Mouse (Mus musculus): ENCODE data around the gene Dock8. TPM values are rescaled to one million over a fixed set of nuclear protein-coding genes. Genes with fewer than 3 reads are reported as not detected.

Gene Dock8
- total and polyA plus RNA-seq, 2 experiments from 2014 or later: 0.29 to 0.69 TPM

GRCm38 (mm10) chr19:25221964-25222640, 222.8 kb downstream of the Dock8 start:
- no peaks in the 10 kb centered on the region for H3K27me3 ChIP-seq (ENCODE audit: insufficient read depth, low read length)
- 77% methylated on average over 9 of the region's 9 CpGs for WGBS
- H3K4me2 ChIP-seq (ENCODE audit: low read depth): no peak overlapping the region
- TF ChIP-seq CTCF (IDR thresholded peaks at IDR 0.05; ENCODE audit: low read depth): no peak
- DNase-seq (no peak), ATAC-seq (no peak; the same call in 1 of the 2 replicates)
- H3K9ac ChIP-seq: no peak overlapping the region
- H3K27ac ChIP-seq (ENCODE audit: low read depth, low read length): no peak overlapping the region
- no peaks in the 10 kb centered on the region for H3K4me1 ChIP-seq (ENCODE audit: insufficient read depth)
- no peaks in the 10 kb centered on the region for H3K9me3 ChIP-seq (ENCODE audit: low read length)
- H3K4me3 ChIP-seq (ENCODE audit: low read depth, low read length): no peak overlapping the region
- H3K36me3 ChIP-seq (ENCODE audit: insufficient read depth): no peaks in the 10 kb centered on the region

DNA sequence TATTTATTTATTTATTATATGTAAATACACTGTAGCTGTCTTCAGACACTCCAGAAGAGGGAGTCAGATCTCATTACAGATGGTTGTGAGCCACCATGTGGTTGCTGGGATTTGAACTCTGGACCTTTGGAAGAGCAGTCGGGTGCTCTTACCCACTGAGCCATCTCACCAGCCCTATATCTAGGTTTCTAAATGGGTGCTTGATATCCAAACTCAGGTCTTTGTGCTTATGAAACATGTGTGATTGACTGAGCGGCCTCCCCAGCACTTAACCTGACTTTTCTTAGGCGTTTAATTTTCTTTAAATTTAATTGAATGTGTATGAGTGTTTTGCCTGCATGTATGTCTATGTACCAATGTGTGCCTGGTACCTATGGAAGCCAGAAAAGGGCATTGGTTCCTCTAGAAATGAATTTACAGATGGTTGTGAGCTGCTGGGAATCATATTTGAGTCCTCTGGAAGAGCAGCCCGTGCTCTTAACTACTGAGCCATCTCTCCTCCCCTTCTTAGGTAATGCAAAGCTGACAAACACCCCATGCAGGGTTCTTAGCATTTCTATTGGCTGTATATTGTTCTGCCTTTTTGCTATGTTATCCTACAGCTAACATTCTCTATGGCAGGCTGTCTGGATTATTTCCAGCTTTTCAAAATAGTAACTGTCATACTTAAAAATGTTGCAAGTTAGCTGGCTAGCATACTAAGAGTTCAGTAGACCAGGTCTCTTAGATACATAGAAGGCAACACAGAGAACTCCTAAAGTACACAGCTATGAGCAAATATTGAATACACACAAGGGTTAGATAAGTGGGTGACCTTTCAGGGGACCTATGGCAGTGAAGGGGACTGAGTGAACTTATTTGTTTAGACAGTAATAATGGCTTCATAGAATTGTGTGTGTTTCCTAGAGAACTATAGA, 231.0 kb downstream of the Dock8 start:
- Histone ChIP-seq H3K27ac (ENCODE audit: low read depth, low read length) (no peak overlapping the region), H3K9ac (no peak overlapping the region), H3K4me1 (ENCODE audit: insufficient read depth) (no peaks in the 10 kb centered on the region), H3K9me3 (ENCODE audit: low read length) (no peaks in the 10 kb centered on the region), H3K4me2 (ENCODE audit: low read depth) (no peak overlapping the region), H3K27me3 (ENCODE audit: insufficient read depth, low read length) (no peaks in the 10 kb centered on the region), H3K4me3 (ENCODE audit: low read depth, low read length) (no peak overlapping the region), H3K36me3 (ENCODE audit: insufficient read depth) (no peaks in the 10 kb centered on the region)
- no peak for TF ChIP-seq CTCF (IDR thresholded peaks at IDR 0.05; ENCODE audit: low read depth)
- DNase-seq (peak; percentile 20), ATAC-seq (peak; percentile 53)
- 78% methylated on average over 4 of the region's 4 CpGs for WGBS

DNA sequence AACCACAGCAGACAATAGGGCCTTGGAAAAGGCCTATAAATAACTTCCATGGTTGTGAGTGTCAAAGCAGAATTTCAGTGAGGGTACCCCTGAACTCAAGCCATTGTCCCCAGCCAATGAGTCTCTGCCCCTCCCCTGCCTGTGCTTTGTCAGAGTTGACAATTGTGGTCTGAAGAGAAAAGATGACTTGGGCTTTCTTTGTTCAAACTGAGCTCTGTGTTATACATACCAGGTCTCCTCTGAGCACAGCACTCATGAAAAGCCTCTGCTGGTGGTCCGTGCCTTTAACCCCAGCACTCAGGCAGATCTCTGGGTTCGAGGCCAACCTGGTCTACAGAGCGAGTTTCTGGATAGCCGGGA, 231.6 kb downstream of the Dock8 start:
- H3K4me2 ChIP-seq (ENCODE audit: low read depth): no peak overlapping the region
- ATAC-seq (no peak), DNase-seq (no peak)
- H3K36me3 ChIP-seq (ENCODE audit: insufficient read depth): no peaks in the 10 kb centered on the region
- no peak overlapping the region for H3K9ac ChIP-seq
- H3K4me1 ChIP-seq (ENCODE audit: insufficient read depth): no peaks in the 10 kb centered on the region
- no peak overlapping the region for H3K4me3 ChIP-seq (ENCODE audit: low read depth, low read length)
- 57% methylated on average over 4 of the region's 4 CpGs for WGBS
- no peaks in the 10 kb centered on the region for H3K9me3 ChIP-seq (ENCODE audit: low read length)
- H3K27ac ChIP-seq (ENCODE audit: low read depth, low read length): no peak overlapping the region
- no peak for TF ChIP-seq CTCF (IDR thresholded peaks at IDR 0.05; ENCODE audit: low read depth)
- H3K27me3 ChIP-seq (ENCODE audit: insufficient read depth, low read length): no peaks in the 10 kb centered on the region

- H3K27me3 ChIP-seq (ENCODE audit: insufficient read depth, low read length): 0 out of 2 replicates have a peak, but pooled peaks cover under 1% of the 10 kb centered on the region
- no peaks in the 10 kb centered on the region for H3K9me3 ChIP-seq (ENCODE audit: low read length)
- no peak overlapping the region for H3K4me2 ChIP-seq (ENCODE audit: low read depth)
- no peak overlapping the region for H3K27ac ChIP-seq (ENCODE audit: low read depth, low read length)
- ATAC-seq (no peak), DNase-seq (no peak)
- TF ChIP-seq CTCF (IDR thresholded peaks at IDR 0.05; ENCODE audit: low read depth): no peak
- H3K4me1 ChIP-seq (ENCODE audit: insufficient read depth): no peaks in the 10 kb centered on the region
- 73% methylated on average over 10 of the region's 10 CpGs for WGBS
- H3K36me3 ChIP-seq (ENCODE audit: insufficient read depth): no peaks in the 10 kb centered on the region
- no peak overlapping the region for H3K4me3 ChIP-seq (ENCODE audit: low read depth, low read length)
- H3K9ac ChIP-seq: no peak overlapping the region
These were observed 232.7 kb downstream of the Dock8 start for GRCm38 (mm10) chr19:25232032-25232431.

GRCm38 (mm10) chr19:25236596-25237491, 237.5 kb downstream of the Dock8 start, which contains the start of gene Kank1:
TSS of gene Kank1 (plus strand) at chr19:25236975.
- ATAC-seq (peak; percentile 81), DNase-seq (peak; percentile 67)
- Histone ChIP-seq H3K4me1 (ENCODE audit: insufficient read depth) (no peaks in the 10 kb centered on the region; the same call in 1 of the 2 replicates), H3K9ac (peak within 1 kb of the TSS; percentile 50), H3K27ac (ENCODE audit: low read depth, low read length) (no peak within 1 kb of the TSS), H3K4me3 (ENCODE audit: low read depth, low read length) (peak within 1 kb of the TSS; percentile 52), H3K4me2 (ENCODE audit: low read depth) (peak within 1 kb of the TSS; percentile 94), H3K36me3 (ENCODE audit: insufficient read depth) (no peaks in the 10 kb centered on the region), H3K27me3 (ENCODE audit: insufficient read depth, low read length) (peaks cover 16% of the 10 kb centered on the region), H3K9me3 (ENCODE audit: low read length) (no peaks in the 10 kb centered on the region)
- TF ChIP-seq CTCF (IDR thresholded peaks at IDR 0.05; ENCODE audit: low read depth): no peak
- 2% methylated on average over 74 of the region's 76 CpGs for WGBS

- no peaks in the 10 kb centered on the region; the same call in 1 of the 2 replicates for H3K4me1 ChIP-seq (ENCODE audit: insufficient read depth)
These were observed 238.2 kb downstream of the Dock8 start for GRCm38 (mm10) chr19:25237492-25238040.

More at GRCm38 (mm10) chr19:25237492-25238040, 238.2 kb downstream of the Dock8 start:
- peak overlapping the region; percentile 52 for H3K4me3 ChIP-seq (ENCODE audit: low read depth, low read length)
- no peaks in the 10 kb centered on the region for H3K9me3 ChIP-seq (ENCODE audit: low read length)
- TF ChIP-seq CTCF (IDR thresholded peaks at IDR 0.05; ENCODE audit: low read depth): peak; percentile 28; the same call in 1 of the 2 replicates
- peak overlapping the region; percentile 94 for H3K4me2 ChIP-seq (ENCODE audit: low read depth)
- no peaks in the 10 kb centered on the region for H3K36me3 ChIP-seq (ENCODE audit: insufficient read depth)
- H3K27ac ChIP-seq (ENCODE audit: low read depth, low read length): no peak overlapping the region
- H3K9ac ChIP-seq: peak overlapping the region; percentile 50
- ATAC-seq (peak; percentile 20; the same call in 1 of the 2 replicates), DNase-seq (peak; percentile 12)
- H3K27me3 ChIP-seq (ENCODE audit: insufficient read depth, low read length): peaks cover 16% of the 10 kb centered on the region
- 3% methylated on average over 35 of the region's 35 CpGs for WGBS
